ENCODE assay signal across 8 mouse cellular contexts in the genomic region with DNA sequence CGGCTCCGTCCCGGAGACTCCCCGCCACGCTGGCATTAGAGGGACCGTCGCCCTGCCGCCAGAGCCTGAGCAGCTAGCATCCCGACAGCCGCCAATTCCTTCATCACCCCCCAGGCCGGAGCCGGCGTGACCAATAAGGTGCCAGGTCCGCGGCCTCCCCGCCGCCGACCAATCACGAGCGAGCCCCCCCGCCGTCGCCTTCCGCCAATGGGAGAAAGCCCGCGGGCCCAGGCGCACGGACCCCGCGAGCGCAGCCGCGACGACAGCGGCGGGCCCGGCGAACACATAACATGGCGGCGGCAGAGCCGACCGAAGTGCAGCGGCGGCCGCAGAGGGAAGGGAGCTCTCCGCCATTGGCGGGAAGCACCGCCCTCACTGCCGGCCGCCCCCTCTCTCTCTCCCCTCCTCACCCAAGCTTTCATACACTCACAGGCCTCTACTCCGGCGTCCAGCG. TPM values are rescaled to one million over a fixed set of nuclear protein-coding genes. Genes with fewer than 3 reads are reported as not detected.
DNase-seq lines count a peak whose midpoint lies in the region; ATAC-seq lines count a peak whose summit lies in the region.

No protein-coding gene starts in this region.

- peaks cover 6% of the 10 kb centered on the region for H3K4me1 ChIP-seq in intestine, embryonic 16.5 days (ENCODE audit: control insufficient read depth, insufficient read depth, low read length)
- peaks cover 24% of the 10 kb centered on the region for H3K4me1 ChIP-seq in midbrain, embryonic 10.5 days

- H3K27me3 ChIP-seq in intestine, embryonic 16.5 days (replicated peaks; ENCODE audit: control insufficient read depth, insufficient read depth, low read length) = no peaks in the 10 kb centered on the region
- no peaks in the 10 kb centered on the region for H3K27me3 ChIP-seq in midbrain, embryonic 10.5 days (ENCODE audit: low read depth, poor library complexity, severe bottlenecking)

- H3K9ac ChIP-seq in intestine, embryonic 16.5 days (ENCODE audit: low read depth, low read length) = peak overlapping the region; percentile 99

- peak overlapping the region; percentile 99 for H3K27ac ChIP-seq in intestine, embryonic 16.5 days (ENCODE audit: low read length)
- H3K27ac ChIP-seq in midbrain, embryonic 10.5 days (replicated peaks) = peak overlapping the region; percentile 100

- intact Hi-C loops in gastrocnemius, postnatal 36 days (cut with DNase I) = no loop called here
- intact Hi-C loops in left cerebral cortex, postnatal 36 days (cut with DNase I) = loop anchor here (1.0 kb wide), 1 partner anchor 10 kb away; no protein-coding TSS in a partner anchor

- H3K9me3 ChIP-seq in intestine, embryonic 16.5 days (ENCODE audit: control insufficient read depth, low read length) = no peaks in the 10 kb centered on the region
- H3K9me3 ChIP-seq in midbrain, embryonic 10.5 days (replicated peaks) = no peaks in the 10 kb centered on the region

- DNase-seq in adrenal gland, adult 8-10 months = peak; percentile 94
- DNase-seq in embryo, embryonic 11.5 days (ENCODE audit: low read depth, low spot score) = peak; percentile 86
- peak; percentile 92 to 95 for DNase-seq in gastrocnemius, postnatal 36 days
- DNase-seq in left cerebral cortex, postnatal 36 days (ENCODE audit: low spot score in 2 of 2) = peak; percentile 95
- peak; percentile 95 for DNase-seq in midbrain, embryonic 10.5 days (ENCODE audit: low spot score)
- peak; percentile 92 to 94 for DNase-seq in right cerebral cortex, postnatal 36 days (ENCODE audit: low spot score in 2 of 2)
- peak; percentile 95 to 96 for DNase-seq in urinary bladder, postnatal 4 days (ENCODE audit: low spot score in 2 of 2)

- no peaks in the 10 kb centered on the region for H3K36me3 ChIP-seq in intestine, embryonic 16.5 days (ENCODE audit: control insufficient read depth, insufficient read depth, low read length)
- peaks cover 5% of the 10 kb centered on the region for H3K36me3 ChIP-seq in midbrain, embryonic 10.5 days

- WGBS in intestine, embryonic 16.5 days = under 1% methylated on average over 48 of the region's 53 CpGs
- under 1% methylated on average over 51 of the region's 53 CpGs for WGBS in midbrain, embryonic 10.5 days

- peak; percentile 96 for ATAC-seq in intestine, embryonic 16.5 days

- H3K4me2 ChIP-seq in intestine, embryonic 16.5 days (ENCODE audit: low read depth, low read length) = peak overlapping the region; percentile 58

- peak overlapping the region; percentile 80 for H3K4me3 ChIP-seq in intestine, embryonic 16.5 days (ENCODE audit: low read length)
- H3K4me3 ChIP-seq in midbrain, embryonic 10.5 days = peak overlapping the region; percentile 85

RNA-seq across cellular contexts. Expression of gene Nfyc, which starts 6.2 kb away (rescaled TPM):
- total RNA-seq in adrenal gland, adult 8-10 months (2022) = 10 to 100 TPM; 53.7 to 65.7 (median 59.4) TPM
- total RNA-seq in gastrocnemius, postnatal 36 days (2021) = 10 to 100 TPM; 37.9 to 40.1 TPM
- 82.0 and 85.8 TPM in 2 replicates for polyA plus RNA-seq in intestine, embryonic 16.5 days (2015; fragmentation: Nextera tagmentation; extraction: Ambion mirVana)
- total RNA-seq in left cerebral cortex, postnatal 36 days (2021) = 10 to 100 TPM; 40.7 to 48.4 TPM
- polyA plus RNA-seq in midbrain, embryonic 10.5 days (2016; fragmentation: Nextera tagmentation; extraction: Ambion mirVana) = 123 and 127 TPM in 2 replicates

RNA-seq across cellular contexts. Expression of gene Rims3, which starts 29.5 kb away (rescaled TPM):
- 10 to 100 TPM; 10.5 to 20.5 (median 15.0) TPM for total RNA-seq in adrenal gland, adult 8-10 months (2022)
- under 1 TPM in 1 of 2 experiments, not detected in 1; 0.05 TPM for total RNA-seq in gastrocnemius, postnatal 36 days (2021)
- polyA plus RNA-seq in intestine, embryonic 16.5 days (2015; fragmentation: Nextera tagmentation; extraction: Ambion mirVana) = 0.82 and 0.88 TPM in 2 replicates
- 100 to 1,000 TPM; 122 to 134 TPM for total RNA-seq in left cerebral cortex, postnatal 36 days (2021)
- polyA plus RNA-seq in midbrain, embryonic 10.5 days (2016; fragmentation: Nextera tagmentation; extraction: Ambion mirVana) = 3.8 and 5.4 TPM in 2 replicates

Comparison
In these comparisons a context has a peak if more than half of its experiments do, and no peak if none do; other contexts are left out.
1. Peak in every context shown above with its lines: DNase-seq, ATAC-seq, H3K4me3 ChIP-seq and H3K27ac ChIP-seq.
2. RNA of gene Rims3, which starts 29.5 kb away (total RNA-seq): 122 to 134 TPM in left cerebral cortex, postnatal 36 days and 10.5 to 20.5 TPM in adrenal gland, adult 8-10 months; 0.05 TPM in gastrocnemius, postnatal 36 days; every median in the first group is over 10 times any median in the second.